Mouse (Mus musculus) lung, adult 10 weeks (tissue): Measurements from ENCODE around the gene Kcnq2. TPM values are rescaled to one million over a fixed set of nuclear protein-coding genes. Genes with fewer than 3 reads are reported as not detected.

Source experiments
- polyA plus RNA-seq: library from polyadenylated mRNA; stranded (reverse); fragments of 350-450 nt; fragmentation: Illumina TruSeq; extraction: RNeasy Lipid Tissue Mini Kit (QIAGEN cat#74804); gene quantifications from one replicate; pipeline ENCODE4 v1.2.3, GENCODE M21; 2014; ENCODE audit warnings: low read depth, low replicate concordance; ENCODE audit not compliant: insufficient read depth

Kcnq2 gene
- not detected for polyA plus RNA-seq

DNA sequence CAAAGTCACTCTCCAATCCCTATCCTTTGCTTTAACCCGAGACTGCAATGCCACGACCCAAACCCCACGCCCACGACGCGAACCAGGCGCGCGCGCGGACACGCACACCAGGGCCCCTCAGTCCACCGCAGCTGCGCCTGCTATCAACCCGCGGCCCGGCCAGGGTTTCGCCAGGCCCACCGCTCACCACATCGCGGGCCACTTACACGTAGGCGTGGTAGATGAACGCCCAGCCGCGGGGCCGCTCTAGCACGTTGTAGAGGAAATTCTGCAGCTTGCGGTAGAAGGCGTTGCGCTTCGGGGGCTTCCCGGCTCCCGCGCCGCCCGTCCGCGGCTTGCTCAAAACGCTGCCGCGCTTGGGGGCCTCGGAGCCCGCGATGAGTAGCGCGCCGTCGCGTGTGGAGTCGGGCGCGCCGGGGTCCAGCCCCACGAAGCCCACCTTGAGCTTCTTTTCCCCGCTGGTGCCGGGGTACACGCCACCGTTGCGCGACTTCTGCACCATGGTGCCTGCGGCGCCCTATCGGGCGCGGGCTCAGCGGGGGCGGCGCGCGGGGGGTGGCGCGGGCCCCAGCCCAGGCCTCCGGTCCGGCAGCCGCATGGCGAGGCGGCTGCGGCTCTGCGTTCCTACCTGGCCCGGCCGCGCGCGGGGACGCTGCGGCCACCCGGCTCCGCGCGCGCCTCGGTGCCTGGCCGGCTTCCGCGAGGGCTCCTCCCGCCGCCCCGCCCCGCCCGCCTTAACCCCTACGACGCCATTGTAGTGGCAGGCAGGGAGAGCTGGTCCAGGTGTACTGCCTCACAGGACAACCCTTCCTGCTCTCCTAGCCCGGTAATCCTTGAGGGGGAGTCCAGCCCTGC lies at the start of gene Kcnq2:
TSS of gene Kcnq2 (minus strand) at position 710 of the 855 bp plus-strand sequence.

GRCm38 (mm10) chr2:181156248-181157121 lies 21.4 kb upstream of the Kcnq2 start, which contains the start of gene Eef1a2:
Gene Eef1a2 (minus strand): TSS chr2:181157014.

GRCm38 (mm10) chr2:181043437-181043836 lies 91.7 kb downstream of the Kcnq2 start, which contains the start of gene Chrna4:
Gene Chrna4 (minus strand): TSS chr2:181043546.

Other genes with a start within 250 kb of the Kcnq2 start
- gene Ythdf1, start 214.4 kb downstream of the Kcnq2 start, polyA plus RNA-seq: 21.9 TPM
- gene Birc7, start 206.3 kb downstream of the Kcnq2 start, polyA plus RNA-seq: not detected
- 70.8 TPM for gene Nkain4, start 180.6 kb downstream of the Kcnq2 start, polyA plus RNA-seq
- 21.3 TPM for gene Arfgap1, start 168.1 kb downstream of the Kcnq2 start, polyA plus RNA-seq
- gene Col20a1, start 148.8 kb downstream of the Kcnq2 start, polyA plus RNA-seq: 1.0 TPM
- not detected for gene Chrna4, start 91.8 kb downstream of the Kcnq2 start, polyA plus RNA-seq
- 7.4 TPM for gene Eef1a2, start 21.7 kb upstream of the Kcnq2 start, polyA plus RNA-seq
- gene Ppdpf, start 51.9 kb upstream of the Kcnq2 start, polyA plus RNA-seq: 150 TPM
- 0.21 TPM for gene Ptk6, start 67.5 kb upstream of the Kcnq2 start, polyA plus RNA-seq
- gene Srms, start 77.9 kb upstream of the Kcnq2 start, polyA plus RNA-seq: 2.4 TPM
- 0.86 TPM for gene Fndc11, start 84.7 kb upstream of the Kcnq2 start, polyA plus RNA-seq
- gene Helz2, start 106.7 kb upstream of the Kcnq2 start, polyA plus RNA-seq: 9.0 TPM
- gene Gmeb2, start 152.7 kb upstream of the Kcnq2 start, polyA plus RNA-seq: 7.6 TPM
- 0.21 TPM for gene Stmn3, start 179.2 kb upstream of the Kcnq2 start, polyA plus RNA-seq
- gene Rtel1, start 184.4 kb upstream of the Kcnq2 start, polyA plus RNA-seq: 9.1 TPM
- gene Zgpat, start 229.6 kb upstream of the Kcnq2 start, polyA plus RNA-seq: 16.6 TPM
- 50.5 TPM for gene Arfrp1, start 230.1 kb upstream of the Kcnq2 start, polyA plus RNA-seq
- gene Lime1, start 244.8 kb upstream of the Kcnq2 start, polyA plus RNA-seq: 18.4 TPM